Mouse (Mus musculus) heart, postnatal 0 days (tissue): ENCODE data around the gene Uqcr10. TPM values are rescaled to one million over a fixed set of nuclear protein-coding genes. Genes with fewer than 3 reads are reported as not detected.

Source experiments
- ATAC-seq: fragments of 200-750 bp; cut with Nextera tagmentation; 2 replicates; pipeline ENCODE4 v1.8.0; 2017; ENCODE audit warnings: low read depth, moderate number of reproducible peaks, moderate library complexity; ENCODE audit not compliant: insufficient read depth
- DNase-seq: peaks from one replicate; pipeline ENCODE4 v3.0.0-alpha.2; 2016; ENCODE audit warnings: low spot score
- H3K27ac ChIP-seq: fragments of 300-500 bp; sonication (generic); 2 replicates; pipeline ENCODE4 v1.5.1; 2014; ENCODE audit warnings: low read depth, mild to moderate bottlenecking
- H3K27me3 ChIP-seq: fragments of 300-500 bp; sonication (generic); 2 replicates; pipeline ENCODE4 v1.6.1; 2014; ENCODE audit warnings: low read length, mixed read lengths; ENCODE audit not compliant: control insufficient read depth, insufficient read depth
- H3K36me3 ChIP-seq: fragments of 300-500 bp; sonication (generic); replicated peaks from 2 replicates; pipeline ENCODE4 v1.6.1; 2014; ENCODE audit warnings: low read length, mixed read lengths; ENCODE audit not compliant: control insufficient read depth, insufficient read depth
- H3K4me1 ChIP-seq: fragments of 300-500 bp; sonication (generic); 2 replicates; pipeline ENCODE4 v1.6.1; 2014; ENCODE audit warnings: antibody characterized with exemption; ENCODE audit not compliant: control insufficient read depth, insufficient read depth
- H3K4me2 ChIP-seq: fragments of 300-500 bp; sonication (generic); 2 replicates; pipeline ENCODE4 v1.6.1; 2014; ENCODE audit warnings: low read depth, mild to moderate bottlenecking, low read length, moderate library complexity
- H3K4me3 ChIP-seq: fragments of 300-500 bp; sonication (generic); 2 replicates; pipeline ENCODE4 v1.5.1; 2014; ENCODE audit warnings: low read depth, low read length
- H3K9ac ChIP-seq: fragments of 300-500 bp; sonication (generic); replicated peaks from 2 replicates; pipeline ENCODE4 v1.6.1; 2014; ENCODE audit warnings: low read depth, low read length, mixed read lengths
- H3K9me3 ChIP-seq: fragments of 300-500 bp; sonication (generic); replicated peaks from 2 replicates; pipeline ENCODE4 v1.6.1; 2016; ENCODE audit warnings: low read length; ENCODE audit not compliant: control insufficient read depth
- CTCF ChIP-seq: IDR thresholded peaks from 2 replicates; pipeline ENCODE4 v1.5.1; 2016; ENCODE audit warnings: antibody characterized with exemption, control low read depth, low read depth
- EP300 ChIP-seq: IDR thresholded peaks from 2 replicates; pipeline ENCODE4 v1.6.1; 2016; ENCODE audit warnings: antibody characterized with exemption, low read depth
- WGBS: fragments of 180-500 bp; shearing (Covaris S2); extraction: QIAGEN DNeasy Blood & Tissue Kit; methylation state at CpG from one replicate; pipeline ENCODE4 v1.1.7; 2014; 5-methylcytosine and 5-hydroxymethylcytosine counted together
- polyA plus RNA-seq: library from polyadenylated mRNA; unstranded; fragments of >200 nt; fragmentation: Nextera tagmentation; extraction: Ambion mirVana; gene quantifications from 2 replicates; pipeline ENCODE4 v1.2.1, GENCODE M21; 2015
- total RNA-seq: library from RNA; depleted of rRNA; stranded (reverse); fragments of >200 nt; gene quantifications from 2 replicates; pipeline ENCODE4 v1.2.3, GENCODE M21; 2014; ENCODE audit warnings: low replicate concordance

The Uqcr10 gene
- total and polyA plus RNA-seq, 2 experiments from 2014 or later, result 837 to 3,434 TPM

DNA sequence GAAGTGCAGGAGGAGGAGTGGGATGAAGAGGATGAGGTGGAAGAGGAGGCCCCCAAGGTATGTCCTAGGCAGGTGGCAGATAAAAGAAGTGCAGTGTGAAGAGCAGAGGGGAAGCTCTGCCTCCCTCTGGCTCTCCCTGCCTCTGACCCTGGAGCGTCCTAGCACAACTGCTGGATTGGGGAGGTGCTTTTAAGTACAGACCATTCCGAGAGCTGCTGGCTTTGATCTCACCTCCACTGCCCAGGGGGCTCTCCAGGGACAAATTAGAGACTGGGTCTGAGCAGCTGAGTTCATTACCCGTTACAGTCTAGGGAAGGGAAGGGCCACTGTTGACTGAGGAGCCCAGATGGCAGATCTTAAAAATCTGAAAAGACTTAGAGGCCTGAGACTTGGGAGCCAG is 24.0 kb downstream of the Uqcr10 start:
- no peak overlapping the region for H3K4me2 ChIP-seq
- H3K36me3 ChIP-seq, result peaks cover 42% of the 10 kb centered on the region
- no peak for TF ChIP-seq CTCF
- TF ChIP-seq EP300, result no peak
- no peaks in the 10 kb centered on the region for H3K27me3 ChIP-seq
- no peak for DNase-seq
- H3K4me3 ChIP-seq, result no peak overlapping the region
- H3K4me1 ChIP-seq, result no peaks in the 10 kb centered on the region
- H3K27ac ChIP-seq, result no peak overlapping the region
- no peak overlapping the region for H3K9ac ChIP-seq
- WGBS, result 70% methylated on average over 3 of the region's 3 CpGs
- ATAC-seq, result no peak
- no peaks in the 10 kb centered on the region for H3K9me3 ChIP-seq

GRCm38 (mm10) chr11:4679441-4679832 is 24.7 kb downstream of the Uqcr10 start:
- peaks cover 45% of the 10 kb centered on the region for H3K36me3 ChIP-seq

DNA sequence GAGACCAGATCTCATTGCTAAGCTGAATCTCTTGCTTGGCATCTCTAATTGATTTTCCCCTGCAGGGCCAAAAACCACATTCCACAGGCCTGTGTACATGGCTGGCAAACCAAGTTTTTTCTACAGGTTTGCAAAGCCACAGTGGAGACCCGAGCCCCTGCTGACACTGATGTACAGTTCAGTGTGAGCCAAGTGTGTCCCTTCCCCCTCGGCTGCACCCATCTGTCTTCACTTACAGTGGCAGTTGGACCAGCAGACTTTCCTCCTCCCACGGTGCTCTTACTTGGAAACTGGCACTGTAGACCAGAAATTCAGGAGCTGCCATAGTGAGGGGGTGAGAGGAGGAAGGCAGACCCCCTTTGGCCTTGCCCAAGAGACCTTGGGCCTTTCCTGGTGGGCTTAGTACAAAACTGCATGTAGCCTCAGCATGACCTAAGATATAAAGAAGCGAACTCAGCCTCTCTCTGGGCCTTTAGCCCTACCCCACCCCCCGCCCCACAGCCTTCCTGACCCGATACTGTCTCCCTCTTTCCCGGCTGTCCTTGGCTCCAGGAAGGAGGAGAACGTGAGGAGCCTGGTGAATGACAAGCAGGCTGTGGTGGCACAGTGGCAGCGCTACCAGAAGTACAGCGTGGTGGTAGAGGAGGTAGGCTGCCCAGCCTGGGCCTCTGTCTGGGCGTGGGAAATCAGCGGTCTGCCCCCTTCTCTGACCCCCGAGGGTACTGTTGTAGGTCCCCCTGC is 25.3 kb downstream of the Uqcr10 start:
- no peaks in the 10 kb centered on the region for H3K27me3 ChIP-seq
- ATAC-seq (no peak), DNase-seq (no peak)
- no peak overlapping the region for H3K4me2 ChIP-seq
- no peak for TF ChIP-seq EP300
- no peak overlapping the region for H3K27ac ChIP-seq
- no peaks in the 10 kb centered on the region for H3K4me1 ChIP-seq
- H3K36me3 ChIP-seq, result peaks cover 46% of the 10 kb centered on the region
- H3K4me3 ChIP-seq, result no peak overlapping the region
- H3K9me3 ChIP-seq, result no peaks in the 10 kb centered on the region
- WGBS, result 72% methylated on average over 13 of the region's 13 CpGs
- H3K9ac ChIP-seq, result no peak overlapping the region

More at GRCm38 (mm10) chr11:4679441-4679832, 24.7 kb downstream of the Uqcr10 start:
- 93% methylated on average over 12 of the region's 12 CpGs for WGBS
- no peak overlapping the region for H3K9ac ChIP-seq
- no peak overlapping the region for H3K4me2 ChIP-seq
- H3K4me1 ChIP-seq, result no peaks in the 10 kb centered on the region
- ATAC-seq, result no peak
- H3K9me3 ChIP-seq, result no peaks in the 10 kb centered on the region
- no peak for DNase-seq
- no peaks in the 10 kb centered on the region for H3K27me3 ChIP-seq
- no peak overlapping the region for H3K27ac ChIP-seq
- TF ChIP-seq EP300, result no peak
- TF ChIP-seq CTCF, result no peak
- no peak overlapping the region for H3K4me3 ChIP-seq

GRCm38 (mm10) chr11:4677250-4677872 is 26.8 kb downstream of the Uqcr10 start:
- Histone ChIP-seq H3K4me3 (no peak overlapping the region), H3K4me2 (no peak overlapping the region), H3K27me3 (no peaks in the 10 kb centered on the region), H3K36me3 (peaks cover 41% of the 10 kb centered on the region), H3K9me3 (no peaks in the 10 kb centered on the region), H3K9ac (no peak overlapping the region), H3K27ac (no peak overlapping the region), H3K4me1 (0 out of 2 replicates have a peak, but pooled peaks cover under 1% of the 10 kb centered on the region)
- no peak for DNase-seq
- no peak for ATAC-seq
- 90% methylated on average over 7 of the region's 7 CpGs for WGBS
- no peak for TF ChIP-seq CTCF
- no peak for TF ChIP-seq EP300

- 90% methylated on average over 6 of the region's 6 CpGs for WGBS
- Histone ChIP-seq H3K4me2 (no peak overlapping the region), H3K9me3 (no peaks in the 10 kb centered on the region), H3K9ac (no peak overlapping the region), H3K36me3 (peaks cover 34% of the 10 kb centered on the region), H3K27me3 (no peaks in the 10 kb centered on the region), H3K4me1 (peaks cover 6% of the 10 kb centered on the region; the same call in 1 of the 2 replicates), H3K27ac (no peak overlapping the region), H3K4me3 (no peak overlapping the region)
- DNase-seq (no peak), ATAC-seq (no peak)
- no peak for TF ChIP-seq EP300
- no peak for TF ChIP-seq CTCF
Measured at GRCm38 (mm10) chr11:4675693-4676092, 28.4 kb downstream of the Uqcr10 start.
